Mouse (Mus musculus): ENCODE measurements at regions not wholly inside any gene's neighbourhood (a gene's known extent, or its start where the extent isn't known, plus 50 kb on each side); places are given as distances from the start of the nearest gene placed in this dataset.

- TF ChIP-seq CTCF (IDR thresholded peaks at IDR 0.05; ENCODE audit: low read depth) = no peak
- TF ChIP-seq EP300 (optimal IDR thresholded peaks at IDR 0.05) = no peak
These were observed 197.5 kb upstream of the Chl1 start for GRCm38 (mm10) chr6:103312935-103313334.
